Comparison of ENCODE assay signal across 11 mouse cellular contexts in genomic region chr2:132017611-132018010, GRCm38 (mm10). TPM values are rescaled to one million over a fixed set of nuclear protein-coding genes. Genes with fewer than 3 reads are reported as not detected.
A peak's percentile ranks its signal among the peaks of the same experiment; 100 is the strongest.
DNase-seq lines count a peak whose midpoint lies in the region; ATAC-seq and TF ChIP-seq lines count a peak whose summit lies in the region.
"Had no signal": no experiment of that assay in that cellular context is flagged by ENCODE, and none has a peak within 500 bp of the region (broad histone marks: within the 10 kb centered on the region; RNA-seq: fewer than 3 reads in every experiment).

No protein-coding gene starts in this region.

- no peak for ATAC-seq in midbrain, embryonic 13.5 days
- ATAC-seq: hindbrain, postnatal 0 days had no signal

- H3K4me1 ChIP-seq in thymus, adult 2 months (replicated peaks; ENCODE audit: control insufficient read depth, insufficient read depth, low read length): peaks cover 46% of the 10 kb centered on the region
- no peaks in the 10 kb centered on the region for H3K4me1 ChIP-seq in midbrain, embryonic 13.5 days (replicated peaks)

- WGBS in thymus, adult 2 months: 80% methylated on average over 7 of the region's 7 CpGs
- 73% methylated on average over 7 of the region's 7 CpGs for WGBS in midbrain, embryonic 13.5 days

- TF ChIP-seq CTCF in gastrocnemius, adult 2 months (IDR thresholded peaks at IDR 0.05): no peak
- no peak for TF ChIP-seq CTCF in thymus, adult 2 months (IDR thresholded peaks at IDR 0.05; ENCODE audit: borderline replicate concordance, control insufficient read depth, extremely low read depth, insufficient read depth, low read length, poor library complexity)

- no peak overlapping the region for H3K4me2 ChIP-seq in midbrain, embryonic 13.5 days (replicated peaks)

- H3K27ac ChIP-seq in gastrocnemius, adult 2 months: peak overlapping the region; percentile 51
- H3K27ac ChIP-seq in thymus, adult 2 months (ENCODE audit: control insufficient read depth, insufficient read depth, low read length): no peak overlapping the region; the same call in 1 of the 2 replicates
- H3K27ac ChIP-seq in midbrain, embryonic 13.5 days: no peak overlapping the region
- H3K27ac ChIP-seq: hindbrain, postnatal 0 days; liver, embryonic 14.5 days had no signal

- no peaks in the 10 kb centered on the region for H3K9me3 ChIP-seq in midbrain, embryonic 13.5 days

- H3K36me3 ChIP-seq in thymus, adult 2 months (ENCODE audit: control insufficient read depth, insufficient read depth, low read length): peaks cover 3% of the 10 kb centered on the region
- H3K36me3 ChIP-seq in midbrain, embryonic 13.5 days: no peaks in the 10 kb centered on the region

- intact Hi-C loops in gastrocnemius, adult 2 months (cut with DNase I): no loop called here
- intact Hi-C loops in gastrocnemius, postnatal 36 days (cut with DNase I): no loop called here
- intact Hi-C loops in heart, postnatal 36 days (cut with DNase I): no loop called here

- peak; percentile 62 for DNase-seq in gastrocnemius, adult 2 months
- no peak for DNase-seq in gastrocnemius, postnatal 36 days
- DNase-seq in thymus, adult 2 months: peak; percentile 45
- DNase-seq in thymus, postnatal 0 days (ENCODE audit: low spot score): no peak
- peak; percentile 56 to 66 for DNase-seq in heart, postnatal 36 days
- DNase-seq in thymus, postnatal 36 days: peak; percentile 35 to 56
- DNase-seq in right cerebral cortex, postnatal 36 days (ENCODE audit: low spot score in 2 of 2): no peak

- H3K9ac ChIP-seq in midbrain, embryonic 13.5 days (replicated peaks): no peak overlapping the region
- H3K9ac ChIP-seq: liver, embryonic 14.5 days had no signal

- no peak for TF ChIP-seq POLR2A in thymus, adult 2 months (IDR thresholded peaks at IDR 0.05; ENCODE audit: control insufficient read depth, extremely low read depth, insufficient read depth, low read length, poor library complexity)

- H3K27me3 ChIP-seq in thymus, adult 2 months (ENCODE audit: control insufficient read depth, insufficient read depth, low read length): no peaks in the 10 kb centered on the region
- H3K27me3 ChIP-seq in midbrain, embryonic 13.5 days: no peaks in the 10 kb centered on the region

- H3K4me3 ChIP-seq in gastrocnemius, adult 2 months: no peak overlapping the region
- H3K4me3 ChIP-seq in thymus, adult 2 months (ENCODE audit: control insufficient read depth, insufficient read depth, low read length): no peak overlapping the region
- H3K4me3 ChIP-seq in midbrain, embryonic 13.5 days (replicated peaks): no peak overlapping the region
- H3K4me3 ChIP-seq: erythroblast, embryonic 14.5 days had no signal

RNA-seq across cellular contexts. Expression of gene Rassf2, which starts 12.4 kb away (rescaled TPM):
- 1 to 10 TPM; 3.5 to 6.8 TPM for total RNA-seq in gastrocnemius, adult 2 months (2021)
- total RNA-seq in gastrocnemius, postnatal 36 days (2021): 1 to 10 TPM; 5.0 to 5.2 TPM
- polyA plus RNA-seq in thymus, adult 2 months (2012; rRNA removed): 110 and 111 TPM in 2 replicates
- 25.1 and 27.6 TPM in 2 replicates for polyA plus RNA-seq in thymus, postnatal 0 days (2015; fragmentation: Nextera tagmentation; extraction: Ambion mirVana)
- total RNA-seq in heart, postnatal 36 days (2021): 1 to 10 TPM; 8.5 to 9.5 TPM
- 28.0 and 29.6 TPM in 2 replicates for polyA plus RNA-seq in midbrain, embryonic 13.5 days (2015; fragmentation: Nextera tagmentation; extraction: Ambion mirVana)

Comparison
In these comparisons a context has a peak if more than half of its experiments do, and no peak if none do; other contexts are left out.
1. DNase-seq: peak in gastrocnemius, adult 2 months (single experiment), thymus, adult 2 months (single experiment), heart, postnatal 36 days (2 of 2) and thymus, postnatal 36 days (2 of 2); none in gastrocnemius, postnatal 36 days (0 of 2), thymus, postnatal 0 days (single experiment) and right cerebral cortex, postnatal 36 days (0 of 2).